Mouse (Mus musculus) cortical plate, adult 2 months (tissue): ENCODE measurements around the gene Cmip. TPM values are rescaled to one million over a fixed set of nuclear protein-coding genes. Genes with fewer than 3 reads are reported as not detected.
A peak's percentile ranks its signal among the peaks of the same experiment; 100 is the strongest.

Experiments
- H3K27ac ChIP-seq: fragments of 200-500 bp; 2 replicates; pipeline ENCODE4 v1.5.1; 2012; ENCODE audit warnings: low read length, control low read depth, inconsistent platforms; ENCODE audit not compliant: insufficient read depth
- H3K4me1 ChIP-seq: fragments of 200-500 bp; 2 replicates; pipeline ENCODE4 v1.6.1; 2011; ENCODE audit warnings: low read length; ENCODE audit not compliant: control insufficient read depth, insufficient read depth
- H3K4me3 ChIP-seq: fragments of 200-500 bp; 2 replicates; pipeline ENCODE4 v1.5.1; 2011; ENCODE audit warnings: mild to moderate bottlenecking, low read length, control low read depth; ENCODE audit not compliant: insufficient read depth
- CTCF ChIP-seq: fragments of 200-500 bp; IDR thresholded peaks from 2 replicates; pipeline ENCODE4 v1.5.1; 2011; ENCODE audit warnings: mild to moderate bottlenecking, control low read depth, low read length; ENCODE audit not compliant: insufficient read depth; ENCODE audit errors: extremely low read depth
- POLR2A ChIP-seq: fragments of 200-500 bp; IDR thresholded peaks from 2 replicates; pipeline ENCODE4 v1.6.1; 2011; ENCODE audit warnings: mild to moderate bottlenecking, low read length, control low read depth; ENCODE audit not compliant: insufficient read depth; ENCODE audit errors: extremely low read depth
- polyA plus RNA-seq: library from polyadenylated mRNA; depleted of rRNA; stranded (reverse); fragments of >200 nt; gene quantifications from 2 replicates; pipeline ENCODE4 v1.2.3, GENCODE M21; 2012

Cmip gene
- polyA plus RNA-seq, 1 experiment, result 128 TPM

- H3K27ac ChIP-seq, result no peak overlapping the region
- TF ChIP-seq POLR2A, result no peak
- no peak for TF ChIP-seq CTCF
- no peak overlapping the region for H3K4me3 ChIP-seq
- peaks cover 2% of the 10 kb centered on the region for H3K4me1 ChIP-seq
Observed at GRCm38 (mm10) chr8:117480516-117480915, 223.7 kb downstream of the Cmip start.

GRCm38 (mm10) chr8:117481830-117482229 lies 225.0 kb downstream of the Cmip start:
- H3K4me3 ChIP-seq, result no peak overlapping the region
- H3K4me1 ChIP-seq, result peaks cover 2% of the 10 kb centered on the region
- TF ChIP-seq POLR2A, result no peak
- no peak for TF ChIP-seq CTCF

GRCm38 (mm10) chr8:117484731-117485130 lies 227.9 kb downstream of the Cmip start:
- no peak for TF ChIP-seq CTCF
- TF ChIP-seq POLR2A, result no peak
- H3K27ac ChIP-seq, result no peak overlapping the region
- no peak overlapping the region for H3K4me3 ChIP-seq
- H3K4me1 ChIP-seq, result peaks cover 2% of the 10 kb centered on the region

More at GRCm38 (mm10) chr8:117481830-117482229, 225.0 kb downstream of the Cmip start:
- no peak overlapping the region for H3K27ac ChIP-seq

GRCm38 (mm10) chr8:117485316-117485715 lies 228.5 kb downstream of the Cmip start:
- no peak overlapping the region for H3K27ac ChIP-seq
- H3K4me3 ChIP-seq, result no peak overlapping the region
- TF ChIP-seq CTCF, result no peak
- TF ChIP-seq POLR2A, result no peak

GRCm38 (mm10) chr8:117488246-117489005 lies 231.6 kb downstream of the Cmip start:
- Histone ChIP-seq H3K4me3 (no peak overlapping the region), H3K27ac (no peak overlapping the region), H3K4me1 (peaks cover 2% of the 10 kb centered on the region)
- TF ChIP-seq POLR2A (no peak), CTCF (no peak)

More at GRCm38 (mm10) chr8:117485316-117485715, 228.5 kb downstream of the Cmip start:
- H3K4me1 ChIP-seq, result peaks cover 2% of the 10 kb centered on the region

- no peak for TF ChIP-seq POLR2A
- TF ChIP-seq CTCF, result no peak
- H3K4me1 ChIP-seq, result no peaks in the 10 kb centered on the region
- H3K4me3 ChIP-seq, result no peak overlapping the region
- no peak overlapping the region for H3K27ac ChIP-seq
Observed at GRCm38 (mm10) chr8:117493543-117493942, 236.7 kb downstream of the Cmip start.

- no peaks in the 10 kb centered on the region for H3K4me1 ChIP-seq
- H3K27ac ChIP-seq, result no peak overlapping the region
- H3K4me3 ChIP-seq, result no peak overlapping the region
- no peak for TF ChIP-seq CTCF
- TF ChIP-seq POLR2A, result no peak
Observed at GRCm38 (mm10) chr8:117494874-117495273, 238.0 kb downstream of the Cmip start.

- Histone ChIP-seq H3K4me3 (peak within 1 kb of the TSS; percentile 41), H3K27ac (no peak within 1 kb of the TSS), H3K4me1 (no peaks in the 10 kb centered on the region)
- no peak for TF ChIP-seq POLR2A
- no peak for TF ChIP-seq CTCF
Observed at GRCm38 (mm10) chr8:117498179-117498914, 241.5 kb downstream of the Cmip start, which contains the start of gene Plcg2. TSS of gene Plcg2 (plus strand) at chr8:117498291.

GRCm38 (mm10) chr8:117498915-117499540 lies 242.2 kb downstream of the Cmip start:
- Histone ChIP-seq H3K27ac (no peak overlapping the region), H3K4me3 (peak overlapping the region; percentile 41), H3K4me1 (no peaks in the 10 kb centered on the region)
- TF ChIP-seq CTCF (no peak), POLR2A (no peak)

- TF ChIP-seq POLR2A, result no peak
- TF ChIP-seq CTCF, result no peak
- Histone ChIP-seq H3K4me1 (no peaks in the 10 kb centered on the region), H3K27ac (no peak overlapping the region), H3K4me3 (no peak overlapping the region)
Observed at GRCm38 (mm10) chr8:117500232-117500823, 243.5 kb downstream of the Cmip start.
